Mouse (Mus musculus) lung, postnatal 14 days (tissue): ENCODE results near the gene Nccrp1.
"Not testable (repeated sequence)": the region's sequence is repeated elsewhere in the genome, so short reads cannot be mapped to it uniquely, and the experiment has no call there.

ENCODE experiments used
- DNase-seq: peaks from one replicate; pipeline ENCODE4 v3.0.0; 2021

Gene Nccrp1

DNA sequence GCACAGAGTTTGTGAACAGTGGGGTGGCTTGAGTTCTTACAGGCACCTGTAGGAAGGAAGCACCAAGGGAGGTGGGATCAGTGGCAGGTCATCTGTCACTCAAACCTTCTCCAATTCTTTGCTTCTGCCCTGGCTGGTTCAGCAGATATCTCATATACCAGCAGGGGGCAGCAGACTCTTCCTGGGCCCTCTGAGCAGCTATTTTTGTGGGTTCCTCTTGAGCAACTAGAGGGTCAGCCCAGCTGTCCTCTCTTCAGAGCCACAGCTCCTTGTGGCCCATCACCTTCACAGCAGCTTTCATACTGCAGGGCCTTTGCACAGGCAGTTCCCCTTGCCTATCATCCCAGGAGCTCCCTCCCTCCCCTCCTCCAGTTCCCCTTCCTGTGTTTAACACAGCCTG is 21.2 kb upstream of the Nccrp1 start:
- peak; percentile 80 for DNase-seq

DNA sequence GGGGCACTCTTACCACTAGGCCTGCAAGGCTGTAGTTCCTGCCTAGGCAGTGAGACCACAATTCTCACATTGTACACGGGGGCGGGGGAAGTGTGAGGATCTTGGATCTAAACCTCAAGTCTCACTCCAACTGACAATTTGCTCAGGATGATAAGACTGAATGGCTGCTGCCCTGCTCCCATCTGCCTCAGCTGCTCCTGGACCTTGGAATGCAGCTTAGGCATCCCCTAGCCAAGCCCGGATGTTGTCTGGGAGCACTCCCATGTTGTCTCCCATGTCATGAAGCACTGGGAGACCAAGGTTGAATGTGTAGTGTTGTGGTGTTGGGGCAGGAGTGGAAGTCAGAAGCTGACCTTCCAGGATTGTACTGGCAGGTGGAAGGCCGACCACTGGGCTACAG is 20.5 kb upstream of the Nccrp1 start:
- DNase-seq = no peak

DNA sequence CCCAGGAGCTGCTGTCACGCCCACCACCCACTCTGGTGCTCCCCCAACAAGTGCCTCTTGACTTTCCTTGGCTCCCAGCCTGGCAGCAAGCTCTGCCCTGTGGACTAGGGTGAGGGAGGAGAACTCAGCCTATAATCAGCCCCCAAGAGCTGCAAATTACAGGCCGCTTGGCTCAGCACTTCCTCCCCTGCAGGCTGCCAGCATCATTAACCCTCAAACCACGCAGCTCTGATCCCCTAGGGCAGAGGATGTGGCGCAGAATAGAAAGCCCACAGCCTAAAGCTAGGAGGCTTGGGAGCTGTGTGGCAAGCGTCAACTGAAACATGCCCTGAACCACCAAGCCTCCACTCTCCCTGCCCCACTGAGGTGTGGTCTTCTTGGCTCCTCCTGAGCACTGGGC is 18.4 kb upstream of the Nccrp1 start:
- no peak for DNase-seq

DNA sequence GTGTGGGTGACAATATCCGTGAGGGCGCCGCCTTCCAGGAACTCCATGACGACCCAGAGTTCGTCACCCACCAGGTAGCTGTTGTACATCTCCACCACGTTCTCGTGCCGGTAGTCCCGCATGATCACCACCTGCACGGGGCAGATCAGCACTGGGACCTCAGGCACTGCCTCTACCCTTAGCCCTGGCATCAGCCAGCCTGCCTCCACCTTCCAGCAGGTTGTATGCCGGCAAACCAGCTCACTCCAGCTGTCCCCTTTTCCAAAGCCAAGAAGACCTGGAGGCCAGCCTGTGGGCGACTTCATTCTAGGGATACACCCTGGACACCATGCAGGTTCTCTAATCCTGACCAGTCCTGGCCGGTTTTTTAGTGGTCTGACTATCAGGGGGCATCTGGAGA is 15.9 kb upstream of the Nccrp1 start:
- no peak for DNase-seq

DNA sequence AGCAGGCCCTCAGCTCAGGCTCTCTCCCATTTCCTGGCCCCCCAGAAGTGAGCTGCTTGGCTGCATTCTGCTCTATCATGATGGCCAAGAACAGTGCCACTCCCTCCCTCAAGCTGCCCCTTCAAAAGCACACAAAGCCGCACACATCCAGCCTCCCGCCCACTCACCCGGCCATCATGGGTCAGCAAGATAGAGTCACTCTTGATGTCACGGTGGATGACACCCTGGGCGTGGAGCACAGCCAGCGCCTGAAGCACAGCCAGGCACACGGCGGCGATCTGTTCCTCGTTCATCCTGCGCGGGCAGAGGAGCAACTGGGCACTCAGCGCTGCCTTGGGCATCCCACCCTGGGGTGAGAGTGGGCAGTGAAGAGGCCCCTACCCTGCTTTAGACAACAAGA is 15.3 kb upstream of the Nccrp1 start:
- DNase-seq = no peak

DNA sequence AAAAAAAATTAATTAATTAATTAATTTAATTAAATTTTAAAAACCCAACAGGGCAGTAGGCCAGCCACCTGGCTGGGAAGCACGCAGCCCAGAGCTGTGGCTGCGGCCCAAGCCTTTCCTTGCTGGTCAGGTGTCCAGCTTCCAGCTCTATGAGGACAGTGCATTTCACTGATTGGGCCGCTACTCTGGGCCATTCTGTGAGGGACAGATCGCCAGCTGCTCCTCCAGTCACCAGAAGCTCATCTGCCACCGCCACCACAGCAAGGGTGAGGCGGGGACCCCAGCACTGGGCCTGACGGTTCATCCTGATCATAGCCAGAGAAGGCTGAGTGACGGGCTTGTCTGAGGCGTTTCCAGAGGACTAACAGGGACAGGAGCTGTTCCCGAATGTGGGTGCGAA is 14.9 kb upstream of the Nccrp1 start:
- no peak for DNase-seq

DNA sequence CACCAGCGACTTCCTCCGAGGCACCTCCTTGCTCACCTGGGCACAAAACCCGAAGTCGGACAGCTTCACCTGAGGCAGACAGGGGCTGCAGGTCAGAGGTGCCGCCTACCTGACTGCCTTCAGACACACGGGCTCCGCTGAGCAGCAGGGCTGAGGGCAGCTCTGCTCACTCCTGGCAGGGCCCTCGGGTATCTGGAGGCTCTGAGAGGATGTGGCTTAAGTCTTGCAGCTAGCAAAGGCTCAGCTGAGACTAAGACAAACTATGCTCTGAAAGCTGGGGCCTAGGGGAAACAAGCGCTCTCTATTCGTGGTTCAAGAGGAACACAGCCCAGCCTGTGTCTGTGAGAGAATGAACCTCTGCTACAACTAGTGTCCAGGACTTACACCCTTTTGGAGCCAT is 13.8 kb upstream of the Nccrp1 start:
- DNase-seq = no peak

DNA sequence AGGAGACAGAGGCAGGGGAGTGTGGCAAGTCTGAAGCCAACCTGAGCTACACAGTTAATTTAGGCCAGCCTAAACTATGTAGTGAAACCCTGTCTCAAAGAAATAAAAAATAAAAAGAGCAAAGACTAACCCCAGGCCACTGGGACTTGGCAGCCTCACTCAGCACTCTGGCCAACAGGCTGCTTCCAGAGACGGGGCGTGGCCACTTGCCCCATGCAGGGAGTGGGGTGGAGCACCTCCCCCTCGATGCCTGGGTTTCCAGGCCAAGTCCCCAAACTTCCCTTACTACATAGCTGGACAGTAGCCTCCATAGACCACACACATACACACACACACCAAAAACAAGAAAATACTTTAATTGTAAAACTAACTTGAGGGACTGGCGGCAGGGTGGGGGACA is 11.4 kb upstream of the Nccrp1 start:
- DNase-seq = peak; percentile 76

DNA sequence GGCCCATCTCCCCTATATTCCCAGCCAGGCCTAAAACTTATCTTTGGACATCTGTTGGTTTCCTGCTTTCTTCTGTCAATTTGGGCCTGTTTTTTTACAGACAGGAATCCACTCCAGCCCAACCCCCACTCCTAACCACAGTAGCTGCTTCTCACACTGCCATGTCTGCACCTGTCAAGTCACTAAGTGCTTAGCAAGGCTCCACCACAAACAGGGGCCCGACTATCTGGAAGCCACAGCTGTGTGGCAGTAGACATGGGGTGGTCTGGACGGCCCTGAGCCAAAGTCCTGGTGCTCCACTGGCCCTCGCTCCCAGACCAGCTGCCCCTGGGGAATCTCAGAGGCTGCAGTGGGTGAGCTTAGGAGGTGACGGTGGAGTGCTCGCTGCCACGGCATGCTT is 10.7 kb upstream of the Nccrp1 start:
- no peak for DNase-seq

DNA sequence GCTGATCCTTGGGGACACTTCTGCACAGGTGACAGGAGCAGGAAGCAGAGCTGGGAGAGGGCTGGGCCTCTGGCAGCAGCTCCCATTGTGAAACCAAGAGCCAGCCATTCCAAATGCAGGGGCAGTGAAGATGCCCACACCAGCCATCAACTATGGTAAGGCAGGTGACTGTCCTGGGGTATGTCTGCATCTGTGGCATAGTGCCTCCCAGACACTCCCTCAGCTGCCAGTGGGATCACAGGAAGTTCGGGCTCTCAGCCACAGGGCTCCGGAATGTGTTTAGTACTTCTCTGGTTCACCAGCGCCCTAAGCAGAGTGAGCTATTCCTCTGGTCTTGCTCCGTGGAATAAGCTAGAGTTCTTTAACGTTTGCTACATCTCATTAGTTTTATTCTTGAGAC is 10.0 kb upstream of the Nccrp1 start:
- no peak for DNase-seq

DNA sequence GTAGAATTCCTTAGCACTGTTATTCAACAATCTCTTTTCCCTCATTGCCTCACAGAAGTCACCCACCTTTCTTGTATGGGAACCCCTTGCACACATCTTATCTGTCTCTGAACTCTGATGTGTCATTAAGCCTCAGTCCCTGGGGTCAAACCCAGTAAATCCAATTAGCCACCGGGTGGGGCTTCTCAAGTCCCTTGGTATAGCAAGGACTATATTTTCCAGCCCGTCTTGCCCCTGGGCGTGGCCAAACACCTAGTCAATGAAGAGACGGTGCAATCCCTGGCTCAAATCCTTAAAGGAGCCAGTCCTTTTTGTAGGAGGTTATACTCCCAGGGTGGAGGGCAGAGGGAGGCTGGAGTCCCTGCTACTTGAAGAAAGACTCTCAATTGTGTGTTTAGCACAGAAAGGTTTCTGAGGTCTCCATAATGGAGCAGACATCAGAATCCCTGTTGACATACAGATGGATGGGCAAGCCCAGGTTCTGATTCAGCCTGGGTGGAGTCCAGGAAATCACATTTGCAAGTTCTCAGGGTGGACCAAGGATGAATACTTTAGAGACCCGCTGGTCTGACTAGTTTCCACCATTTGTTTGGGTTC is 9.0 kb upstream of the Nccrp1 start:
- DNase-seq = no peak

DNA sequence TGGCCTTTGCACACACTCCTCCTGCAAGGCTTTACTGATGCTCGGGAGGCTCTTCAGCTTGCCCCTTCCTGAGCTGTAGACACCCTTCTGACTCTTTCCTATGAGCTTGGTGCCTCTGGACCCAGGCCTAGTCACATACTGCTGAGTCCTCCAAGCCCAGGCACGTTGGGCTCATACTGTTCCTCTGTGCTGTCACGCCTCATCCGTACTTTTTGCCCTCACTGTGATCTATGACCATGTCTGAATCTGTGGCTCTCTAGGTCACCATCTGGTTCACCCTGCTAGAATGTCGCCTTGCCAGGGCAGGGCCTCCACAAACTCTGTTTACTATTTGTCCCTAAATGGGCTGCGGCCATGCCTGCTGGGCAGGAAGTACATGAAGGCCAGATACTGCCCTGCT is 6.0 kb upstream of the Nccrp1 start:
- DNase-seq = no peak

DNA sequence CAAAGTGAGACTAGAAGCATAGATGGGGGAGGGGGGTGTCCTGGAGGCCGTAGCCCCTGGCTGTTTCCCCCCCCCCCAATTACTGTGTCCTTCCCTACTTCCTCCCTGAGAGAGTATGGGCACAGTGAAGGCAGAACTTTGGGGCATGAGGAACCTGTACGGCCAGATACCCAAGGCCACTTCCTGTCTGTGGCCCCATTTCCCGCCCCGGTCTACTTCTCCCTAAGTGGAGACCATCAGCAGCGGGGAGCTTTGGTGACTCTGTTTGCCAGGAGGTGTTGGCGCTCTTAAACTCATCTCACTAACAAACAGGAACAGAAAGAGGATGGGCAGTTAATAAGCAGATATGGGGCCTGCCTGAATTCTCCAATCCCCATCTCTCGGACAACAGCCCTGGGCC is 574 bp upstream of the Nccrp1 start:
- no peak for DNase-seq

DNA sequence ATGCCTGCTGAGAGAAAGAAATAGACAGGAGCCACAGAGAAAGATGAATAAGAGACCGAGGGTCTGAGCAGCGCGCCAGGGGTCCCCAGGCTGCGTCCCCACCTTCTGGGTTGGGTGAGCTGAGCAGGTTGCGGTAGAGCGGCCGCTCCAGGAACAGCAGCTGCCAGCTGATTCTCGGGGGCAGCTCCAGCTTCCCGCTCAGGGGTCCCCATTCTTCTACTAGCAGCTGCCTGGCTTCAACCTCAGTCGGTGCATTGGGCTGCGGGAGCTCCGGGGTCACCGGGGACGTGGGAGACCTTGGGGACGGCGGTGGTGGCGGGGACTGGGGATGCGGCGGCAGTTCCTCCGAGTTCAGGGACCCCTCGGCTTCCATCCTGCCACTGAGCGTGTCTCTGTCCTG is 405 bp downstream of the Nccrp1 start:
- no peak for DNase-seq

DNA sequence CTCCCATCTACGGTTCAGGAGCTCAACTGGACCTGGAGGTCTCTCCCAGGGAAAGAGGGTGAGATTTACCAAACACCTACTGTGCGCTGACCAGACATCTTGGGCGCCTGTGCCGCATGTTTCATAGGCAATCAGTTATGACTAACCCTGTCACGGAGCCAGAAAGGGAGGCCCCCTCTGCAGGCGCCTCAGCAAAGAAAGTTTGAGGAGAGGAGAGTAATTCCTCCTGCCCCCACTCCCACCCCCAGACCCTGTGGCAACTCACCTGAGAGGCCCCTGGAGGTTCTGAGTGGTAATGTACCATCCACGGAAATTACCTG is 1.2 kb downstream of the Nccrp1 start:
- DNase-seq = no peak

DNA sequence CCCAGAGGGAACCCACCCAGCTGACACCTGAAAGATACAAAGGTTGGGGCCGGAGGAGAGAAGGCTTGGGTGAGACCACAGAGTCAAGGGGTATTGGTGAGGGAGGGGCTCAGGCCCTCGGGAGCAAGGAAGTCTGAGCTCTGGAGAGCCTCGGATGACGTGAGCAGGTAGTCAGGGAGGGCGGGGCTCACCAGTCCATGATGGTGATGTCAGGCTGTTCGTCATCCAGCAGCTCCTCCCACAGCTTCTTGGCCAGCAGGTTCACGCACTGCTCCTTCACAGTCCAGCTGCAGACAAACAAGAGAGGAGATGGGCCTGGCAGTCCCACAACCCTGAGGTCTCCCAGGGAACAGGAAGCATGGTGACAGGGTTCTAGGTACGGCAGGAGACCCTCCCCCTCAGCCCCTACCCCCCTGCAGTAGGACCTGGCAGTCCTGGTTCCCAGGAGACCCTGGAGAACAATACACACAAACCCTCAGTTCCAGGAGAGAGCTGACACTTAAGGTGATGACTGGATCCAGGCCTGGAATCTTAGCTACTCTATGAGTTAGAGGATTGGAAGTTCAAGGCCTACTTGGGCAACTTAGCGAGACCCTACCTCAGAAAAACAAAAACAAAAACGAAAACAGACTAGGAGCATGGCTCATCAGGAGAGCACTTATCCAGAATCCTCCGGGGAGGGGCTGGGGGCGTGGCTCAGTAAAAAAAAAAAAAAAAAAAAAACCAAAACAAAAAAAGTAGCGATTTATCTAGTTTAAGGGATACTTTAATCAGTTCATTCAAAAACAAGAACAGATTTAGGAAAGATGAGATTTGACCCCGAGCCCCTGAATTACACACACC is 1.8 kb downstream of the Nccrp1 start:
- DNase-seq = no peak

DNA sequence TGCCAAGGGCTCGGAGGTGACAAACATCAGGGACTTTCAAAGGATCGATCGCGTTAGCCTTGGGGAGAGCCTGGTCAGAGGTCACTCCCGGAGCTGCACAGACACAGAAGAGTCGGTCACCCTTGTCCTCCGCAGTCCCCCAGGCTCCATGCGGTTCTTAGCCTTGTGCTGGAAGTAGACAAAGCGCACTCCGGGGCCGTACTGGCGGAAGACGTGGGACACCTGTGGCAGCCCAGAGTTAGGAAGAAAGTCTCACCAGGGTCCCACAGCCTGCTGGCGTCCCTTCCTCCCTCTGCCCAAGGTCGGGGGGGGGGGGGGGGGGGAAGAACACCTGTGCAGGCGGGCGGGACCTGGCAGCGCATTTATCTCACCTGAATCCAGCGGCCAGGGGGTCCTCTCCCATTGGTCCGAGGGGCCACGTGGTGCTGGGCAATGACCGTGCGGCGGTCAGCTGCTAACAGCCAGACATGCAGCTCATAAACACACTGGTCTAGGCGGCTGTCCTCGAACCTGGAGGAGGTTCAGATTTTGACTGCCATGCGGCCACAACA is 2.9 kb downstream of the Nccrp1 start:
- DNase-seq = no peak

DNA sequence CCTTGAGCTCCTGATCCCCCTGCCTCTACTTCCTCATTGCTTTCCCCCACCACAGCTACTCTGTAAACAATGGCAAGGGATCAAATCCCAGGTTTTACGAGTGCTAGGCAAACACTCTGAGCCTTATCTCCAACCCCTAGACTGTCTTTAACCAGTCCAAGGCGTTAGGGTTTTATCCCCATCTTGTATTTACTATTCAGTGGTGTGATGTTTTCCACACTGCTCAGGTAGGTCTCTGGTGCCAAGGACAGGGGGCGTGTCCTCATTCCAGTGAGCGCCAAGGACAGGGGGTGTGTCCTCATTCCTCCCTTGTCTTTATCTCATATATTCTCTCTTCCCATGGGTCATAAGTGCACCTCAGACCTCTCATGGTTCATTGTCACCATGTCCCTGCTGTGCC is 6.5 kb downstream of the Nccrp1 start, which contains the start of gene Sycn:
Gene Sycn, plus strand, starts transcription at position 360 of the 400 bp plus-strand sequence.
- DNase-seq = no peak

DNA sequence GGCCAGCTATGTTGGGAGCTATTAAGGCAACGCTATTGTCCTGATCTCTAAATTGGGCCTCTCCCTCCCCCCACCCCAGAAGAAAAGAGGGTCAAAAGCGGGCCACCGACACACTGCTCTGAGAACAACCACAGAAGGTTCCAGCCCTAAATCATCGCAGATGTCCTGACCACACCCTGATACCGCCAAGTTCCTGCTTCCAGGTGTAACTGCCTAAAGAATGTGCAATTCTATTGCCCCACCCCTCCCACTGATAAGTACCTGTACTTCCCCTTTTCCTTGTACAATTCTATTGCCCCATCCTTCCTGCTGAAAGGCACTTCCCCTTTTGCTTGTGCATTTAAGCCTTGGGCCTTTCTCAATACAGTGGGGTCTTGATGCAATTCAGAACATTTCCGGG is 8.2 kb downstream of the Nccrp1 start:
- DNase-seq = not testable (repeated sequence)

DNA sequence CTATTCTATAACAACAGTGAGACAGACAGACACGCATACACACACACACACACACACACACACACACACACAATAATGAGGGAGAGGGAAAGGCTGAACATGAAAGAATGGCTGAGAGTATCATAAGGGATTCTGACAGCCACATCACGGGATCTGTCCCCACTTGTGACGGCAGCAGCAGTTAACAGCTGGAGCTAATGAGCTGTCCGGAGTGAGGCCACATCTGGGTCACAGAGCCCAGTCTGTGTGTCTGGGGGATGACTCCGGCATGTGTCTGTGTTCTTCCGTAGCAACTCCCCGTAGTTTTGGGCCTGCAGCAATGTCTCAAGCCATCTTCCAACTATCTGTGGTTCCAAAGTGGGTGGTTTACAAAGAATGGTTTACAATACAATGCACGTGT is 15.0 kb downstream of the Nccrp1 start:
- no peak for DNase-seq

DNA sequence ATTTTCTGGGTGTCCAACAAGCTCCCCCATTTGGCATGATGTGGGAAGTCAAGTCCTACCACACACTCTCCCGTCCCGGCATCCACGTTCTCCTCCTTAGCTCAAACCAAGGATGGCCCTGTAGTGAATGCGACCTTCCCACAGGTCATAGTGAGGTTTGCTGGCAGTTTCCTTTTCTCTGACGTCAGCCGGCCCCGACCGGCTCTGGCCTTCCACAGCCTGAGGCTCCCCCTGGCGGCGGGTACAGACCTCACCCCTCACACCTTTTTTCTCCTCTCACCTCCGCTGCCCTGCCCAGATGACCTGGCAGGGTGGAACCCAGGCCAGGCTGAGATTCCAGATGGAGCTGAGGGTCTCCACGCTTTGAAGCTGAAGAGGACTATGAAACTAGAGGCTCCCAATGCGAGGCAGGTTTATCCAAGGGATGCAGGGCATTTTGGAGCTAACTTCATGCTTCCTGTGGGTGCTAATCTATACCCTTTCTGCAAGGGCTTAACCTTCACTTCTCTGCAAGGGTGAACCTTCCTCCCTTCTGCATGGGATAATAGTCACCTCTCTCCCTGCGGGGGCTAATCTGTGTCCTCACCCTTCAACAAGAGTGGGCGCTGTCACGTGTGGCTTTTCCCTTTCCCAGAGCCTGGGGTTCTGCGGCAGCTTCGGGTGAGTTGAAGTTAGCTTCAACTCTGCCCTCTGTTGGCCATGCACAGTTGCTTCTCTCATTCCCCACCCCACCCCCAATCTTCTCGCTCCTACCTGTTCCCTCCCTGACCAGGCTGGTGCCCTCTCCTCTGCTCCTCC is 18.9 kb downstream of the Nccrp1 start:
- DNase-seq = peak; percentile 90

DNA sequence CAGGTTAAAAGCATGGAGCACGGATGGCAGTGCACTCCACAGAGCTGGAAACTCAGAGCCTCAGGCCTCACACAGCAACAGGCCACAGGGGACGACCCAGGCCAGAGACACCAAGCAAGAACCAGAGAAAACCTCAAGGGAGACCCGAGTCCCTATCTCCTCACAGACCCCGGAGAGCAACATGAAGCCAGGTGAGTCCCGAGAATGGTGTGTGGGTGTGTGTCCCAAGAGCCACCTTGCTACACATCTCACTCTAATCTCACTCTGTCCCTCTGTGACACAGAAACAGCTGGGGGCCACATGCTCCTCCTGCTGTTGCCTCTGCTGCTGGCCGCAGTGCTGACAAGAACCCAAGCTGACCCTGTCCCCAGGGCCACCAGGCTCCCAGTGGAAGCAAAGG is 24.5 kb downstream of the Nccrp1 start, which contains the start of gene Ifnl3:
Gene Ifnl3, plus strand, starts transcription at position 301 of the 400 bp plus-strand sequence.
- not testable (repeated sequence) for DNase-seq

DNA sequence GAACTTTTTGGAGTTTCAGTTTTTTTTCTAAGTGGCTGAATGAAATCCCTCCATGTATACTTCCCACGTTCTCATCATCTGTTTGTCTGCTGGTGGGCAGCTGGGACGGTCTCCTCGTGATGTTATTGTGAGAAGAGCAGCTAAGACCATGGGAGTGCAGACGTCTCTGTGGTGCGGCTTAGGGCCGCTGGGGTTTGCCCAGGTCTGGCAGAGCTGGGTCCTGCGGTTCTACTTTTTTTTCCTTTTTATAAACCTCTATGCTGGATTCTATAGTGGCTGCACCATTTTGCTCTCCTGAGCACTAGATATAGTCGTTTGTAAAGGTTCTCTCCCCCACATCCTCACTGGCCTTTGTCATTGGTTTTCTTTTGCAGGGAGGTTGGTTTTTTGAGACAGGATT is 35.6 kb downstream of the Nccrp1 start:
- no peak for DNase-seq
